Mouse (Mus musculus): Measurements from ENCODE around the gene Ubn1. TPM values are rescaled to one million over a fixed set of nuclear protein-coding genes. Genes with fewer than 3 reads are reported as not detected.

Gene Ubn1
- 10 to 100 TPM; 36.4 to 42.8 (median 40.3) TPM for total RNA-seq (2022)

GRCm38 (mm10) chr16:5049774-5050234, at the start of gene Ubn1, which contains the start of gene Glyr1:
Ubn1 (plus strand) TSS chr16:5050057.
Glyr1 (minus strand) TSS chr16:5049863.
- DNase-seq (ENCODE audit: low spot score in 2 of 2), result peak; percentile 96 to 99

GRCm38 (mm10) chr16:5000611-5001010, 49.2 kb upstream of the Ubn1 start:
- no peak for DNase-seq (ENCODE audit: low spot score in 2 of 2)

- no peak for DNase-seq (ENCODE audit: low spot score in 2 of 2)
These were observed 42.8 kb upstream of the Ubn1 start, which contains the start of gene Smim22 for GRCm38 (mm10) chr16:5007067-5007466. Smim22 (plus strand) TSS chr16:5007288.

- no peak for DNase-seq (ENCODE audit: low spot score in 2 of 2)
These were observed 42.4 kb upstream of the Ubn1 start for GRCm38 (mm10) chr16:5007492-5007891.

- DNase-seq (ENCODE audit: low spot score in 2 of 2), result no peak
These were observed 41.8 kb upstream of the Ubn1 start for GRCm38 (mm10) chr16:5008076-5008475.

GRCm38 (mm10) chr16:5010371-5010935, 39.4 kb upstream of the Ubn1 start:
- no peak for DNase-seq (ENCODE audit: low spot score in 2 of 2)

GRCm38 (mm10) chr16:5011285-5011684, 38.6 kb upstream of the Ubn1 start:
- DNase-seq (ENCODE audit: low spot score in 2 of 2), result no peak

GRCm38 (mm10) chr16:5012036-5013005, 37.5 kb upstream of the Ubn1 start:
- DNase-seq (ENCODE audit: low spot score in 2 of 2), result no peak

- DNase-seq (ENCODE audit: low spot score in 2 of 2), result peak; percentile 94 to 100
These were observed 36.6 kb upstream of the Ubn1 start, which contains the start of gene Rogdi for GRCm38 (mm10) chr16:5013054-5013838. Rogdi (minus strand) TSS chr16:5013553.

- no peak for DNase-seq (ENCODE audit: low spot score in 2 of 2)
These were observed 35.3 kb upstream of the Ubn1 start for GRCm38 (mm10) chr16:5014578-5014977.

- no peak for DNase-seq (ENCODE audit: low spot score in 2 of 2)
These were observed 25.8 kb upstream of the Ubn1 start for GRCm38 (mm10) chr16:5024021-5024420.

GRCm38 (mm10) chr16:5029847-5030246, 20.0 kb upstream of the Ubn1 start:
- no peak for DNase-seq (ENCODE audit: low spot score in 2 of 2)

- no peak for DNase-seq (ENCODE audit: low spot score in 2 of 2)
These were observed 14.3 kb upstream of the Ubn1 start for GRCm38 (mm10) chr16:5035591-5035990.

GRCm38 (mm10) chr16:5036649-5037234, 13.1 kb upstream of the Ubn1 start:
- no peak for DNase-seq (ENCODE audit: low spot score in 2 of 2)

- no peak for DNase-seq (ENCODE audit: low spot score in 2 of 2)
These were observed 4.5 kb upstream of the Ubn1 start for GRCm38 (mm10) chr16:5045322-5045721.

GRCm38 (mm10) chr16:5049182-5049773, 579 bp upstream of the Ubn1 start:
- DNase-seq (ENCODE audit: low spot score in 2 of 2), result peak in 1 of 2 experiments; percentile 11

- peak in 1 of 2 experiments; percentile 58 for DNase-seq (ENCODE audit: low spot score in 2 of 2)
These were observed 624 bp downstream of the Ubn1 start for GRCm38 (mm10) chr16:5050251-5051110.

GRCm38 (mm10) chr16:5058114-5058513, 8.3 kb downstream of the Ubn1 start:
- DNase-seq (ENCODE audit: low spot score in 2 of 2), result no peak

GRCm38 (mm10) chr16:5063472-5063871, 13.6 kb downstream of the Ubn1 start:
- DNase-seq (ENCODE audit: low spot score in 2 of 2), result no peak

GRCm38 (mm10) chr16:5070321-5070720, 20.5 kb downstream of the Ubn1 start:
- peak in 1 of 2 experiments; percentile 55 for DNase-seq (ENCODE audit: low spot score in 2 of 2)
